Mouse (Mus musculus) liver, postnatal 0 days (tissue): ENCODE results near the gene Hamp. TPM values are rescaled to one million over a fixed set of nuclear protein-coding genes. Genes with fewer than 3 reads are reported as not detected.
A peak's percentile ranks its signal among the peaks of the same experiment; 100 is the strongest.

ENCODE experiments used
- ATAC-seq: fragments of 200-750 bp; cut with Nextera tagmentation; 2 replicates; pipeline ENCODE4 v1.8.0; 2017; ENCODE audit warnings: mild to moderate bottlenecking, moderate library complexity
- DNase-seq: peaks from one replicate; pipeline ENCODE4 v3.0.0-alpha.2; 2016
- H3K27ac ChIP-seq: fragments of 300-500 bp; sonication (generic); 2 replicates; pipeline ENCODE4 v1.5.1; 2014; ENCODE audit warnings: antibody characterized with exemption, moderate library complexity, mild to moderate bottlenecking, low read depth
- H3K27me3 ChIP-seq: fragments of 300-500 bp; sonication (generic); 2 replicates; pipeline ENCODE4 v1.6.1; 2014; ENCODE audit warnings: low read length, control low read depth, mixed read lengths; ENCODE audit not compliant: insufficient read depth
- H3K36me3 ChIP-seq: fragments of 300-500 bp; sonication (generic); replicated peaks from 2 replicates; pipeline ENCODE4 v1.6.1; 2014; ENCODE audit warnings: mild to moderate bottlenecking, control low read depth, low read length, moderate library complexity, mixed read lengths; ENCODE audit not compliant: insufficient read depth
- H3K4me1 ChIP-seq: fragments of 300-500 bp; sonication (generic); 2 replicates; pipeline ENCODE4 v1.6.1; 2014; ENCODE audit warnings: antibody characterized with exemption, mild to moderate bottlenecking, control low read depth; ENCODE audit not compliant: insufficient read depth
- H3K4me2 ChIP-seq: fragments of 300-500 bp; sonication (generic); 2 replicates; pipeline ENCODE4 v1.6.1; 2014; ENCODE audit warnings: low read depth, mild to moderate bottlenecking, low read length, moderate library complexity, mixed read lengths
- H3K4me3 ChIP-seq: fragments of 300-500 bp; sonication (generic); 2 replicates; pipeline ENCODE4 v1.5.1; 2014; ENCODE audit warnings: low read depth, low read length
- H3K9ac ChIP-seq: fragments of 300-500 bp; sonication (generic); replicated peaks from 2 replicates; pipeline ENCODE4 v1.6.1; 2014; ENCODE audit warnings: mild to moderate bottlenecking, moderate library complexity
- H3K9me3 ChIP-seq: fragments of 300-500 bp; sonication (generic); 2 replicates; pipeline ENCODE4 v1.6.1; 2016; ENCODE audit warnings: mild to moderate bottlenecking, control low read depth, low read length, mixed read lengths
- CTCF ChIP-seq: sonication (generic); IDR thresholded peaks from 2 replicates; pipeline ENCODE4 v1.5.1; 2016; ENCODE audit warnings: antibody characterized with exemption, low read depth
- EP300 ChIP-seq: IDR thresholded peaks from 2 replicates; pipeline ENCODE4 v1.6.1; 2016; ENCODE audit warnings: antibody characterized with exemption, low read depth, mild to moderate bottlenecking
- WGBS: fragments of 180-500 bp; shearing (Covaris S2); extraction: QIAGEN DNeasy Blood & Tissue Kit; methylation state at CpG from one replicate; pipeline ENCODE4 v1.1.7; 2014; ENCODE audit not compliant: insufficient replicate concordance; 5-methylcytosine and 5-hydroxymethylcytosine counted together
- polyA plus RNA-seq: library from polyadenylated mRNA; unstranded; fragments of >200 nt; fragmentation: Nextera tagmentation; extraction: Ambion mirVana; gene quantifications from 2 replicates; pipeline ENCODE4 v1.2.1, GENCODE M21; 2015

Hamp gene
- polyA plus RNA-seq, 1 experiment from 2014 or later: 248 TPM

DNA sequence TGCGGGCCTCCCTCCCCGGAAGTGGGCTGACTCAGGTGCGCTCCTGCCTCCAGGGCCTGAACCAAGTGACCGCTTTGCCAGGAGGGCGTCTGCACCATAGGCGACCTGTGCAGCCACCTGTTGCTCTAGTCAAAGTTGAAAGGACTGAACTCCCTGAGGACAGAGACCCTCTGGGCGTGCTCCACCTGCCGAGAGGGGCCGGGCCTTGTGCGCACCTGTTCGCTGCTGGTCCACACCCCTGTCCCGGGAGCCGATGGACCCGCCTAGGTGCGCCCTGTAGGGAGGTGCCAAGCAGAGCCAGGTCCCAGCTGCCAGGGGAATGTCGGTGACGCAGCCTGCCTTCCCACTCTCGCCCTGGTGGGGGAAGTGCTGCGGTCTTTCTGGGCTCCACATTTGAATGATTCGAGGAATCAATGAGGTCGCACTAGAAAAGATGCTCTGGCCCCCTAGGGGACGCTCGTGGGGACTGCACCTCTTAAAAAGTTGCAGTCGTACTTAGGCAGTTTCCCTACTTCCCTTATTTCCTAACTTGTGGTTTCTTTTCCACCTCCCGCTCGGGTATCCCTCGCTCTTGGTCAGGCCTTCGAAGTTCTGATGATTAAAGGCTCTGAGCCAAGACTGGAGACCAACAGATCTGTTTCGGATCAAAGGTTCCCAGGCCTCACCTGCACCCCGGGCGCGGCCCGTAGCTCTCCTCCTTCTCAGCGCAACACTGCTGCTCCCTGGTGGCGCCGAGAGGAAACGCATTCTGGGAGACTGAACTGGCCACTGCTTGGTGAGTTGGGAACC is 29.9 kb upstream of the Hamp start, which contains the start of gene Fam187b:
TSS of gene Fam187b (plus strand) at position 290 of the 789 bp plus-strand sequence.
- peak within 1 kb of the TSS; percentile 92 for H3K27ac ChIP-seq

DNA sequence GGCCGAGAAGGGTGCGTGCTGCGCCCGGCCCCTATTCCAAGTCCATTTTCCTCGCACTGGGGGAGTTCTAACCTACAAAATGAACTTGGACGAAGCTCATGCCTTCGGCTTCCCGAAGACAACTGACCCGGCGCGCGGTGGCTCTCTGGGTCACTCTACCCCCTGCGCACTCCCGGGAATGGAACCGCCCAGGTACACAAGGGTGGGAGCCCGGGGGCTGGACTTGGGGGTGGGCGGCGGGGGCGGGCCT is 29.3 kb upstream of the Hamp start, which contains the start of gene Lsr:
TSS of gene Lsr (minus strand) at position 214 of the 250 bp plus-strand sequence.
- 4% methylated on average over 19 of the region's 19 CpGs for WGBS
- no peak for TF ChIP-seq CTCF
- TF ChIP-seq EP300: no peak
- ATAC-seq: no peak
- H3K27me3 ChIP-seq: peaks cover 13% of the 10 kb centered on the region
- H3K9ac ChIP-seq: peak within 1 kb of the TSS; percentile 70
- no peak for DNase-seq
- no peaks in the 10 kb centered on the region for H3K9me3 ChIP-seq
- H3K4me3 ChIP-seq: peak within 1 kb of the TSS; percentile 57
- H3K36me3 ChIP-seq: peaks cover 3% of the 10 kb centered on the region
- H3K27ac ChIP-seq: peak within 1 kb of the TSS; percentile 92
- peaks cover 7% of the 10 kb centered on the region for H3K4me1 ChIP-seq
- peak within 1 kb of the TSS; percentile 60 for H3K4me2 ChIP-seq

More for the DNA sequence above, 29.9 kb upstream of the Hamp start, which contains the start of gene Fam187b:
- WGBS: under 1% methylated on average over 37 of the region's 37 CpGs
- H3K4me2 ChIP-seq: peak within 1 kb of the TSS; percentile 60
- no peaks in the 10 kb centered on the region for H3K9me3 ChIP-seq
- DNase-seq (peak; percentile 90), ATAC-seq (peak; percentile 94)
- peaks cover 13% of the 10 kb centered on the region for H3K27me3 ChIP-seq
- peak within 1 kb of the TSS; percentile 70 for H3K9ac ChIP-seq
- TF ChIP-seq CTCF: peak; percentile 90
- TF ChIP-seq EP300: no peak; the same call in 1 of the 2 replicates
- H3K4me1 ChIP-seq: peaks cover 7% of the 10 kb centered on the region
- H3K4me3 ChIP-seq: peak within 1 kb of the TSS; percentile 57
- peaks cover 3% of the 10 kb centered on the region for H3K36me3 ChIP-seq

DNA sequence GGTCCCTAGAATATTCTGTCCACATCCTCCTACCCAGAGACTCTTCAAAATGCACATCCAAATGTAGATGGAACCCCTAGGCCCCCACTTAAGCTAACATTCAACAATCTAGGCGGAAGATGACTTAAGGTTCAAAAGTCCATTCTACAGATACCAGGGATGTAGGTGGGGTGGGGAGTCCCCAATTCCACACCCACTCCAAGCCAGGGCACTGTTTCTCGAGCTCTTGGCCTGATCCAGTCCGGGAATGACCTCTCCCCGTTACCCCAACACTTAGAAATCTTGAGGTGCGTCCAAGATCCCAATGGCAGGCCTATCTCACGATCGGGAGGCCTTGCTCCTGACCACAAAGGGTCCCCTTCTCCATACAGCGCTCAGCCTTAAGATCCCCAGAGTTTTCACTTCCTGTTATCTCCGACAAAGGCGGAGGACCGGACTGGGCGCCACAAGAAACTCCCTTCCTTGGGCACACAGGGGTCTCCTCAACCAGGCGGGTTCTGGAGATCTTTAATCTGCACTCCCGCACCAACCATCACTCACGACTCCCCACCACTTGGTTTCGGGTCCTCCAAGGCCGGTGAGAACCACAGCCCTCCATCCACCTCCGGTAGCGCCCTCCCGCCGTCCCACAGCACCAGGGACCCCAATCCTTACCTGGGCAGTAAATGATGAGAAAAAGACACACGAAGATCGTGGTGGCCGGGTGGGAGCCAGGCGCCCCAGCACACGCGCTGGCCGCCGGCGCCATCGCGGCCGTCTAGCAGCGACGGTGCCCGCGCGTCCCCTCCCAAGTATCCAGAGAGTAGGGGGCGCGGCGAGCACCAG is 28.8 kb upstream of the Hamp start:
- H3K4me1 ChIP-seq: peaks cover 7% of the 10 kb centered on the region
- H3K27ac ChIP-seq: peak overlapping the region; percentile 92
- DNase-seq: peak; percentile 33
- ATAC-seq: peak; percentile 35
- H3K9ac ChIP-seq: peak overlapping the region; percentile 70
- peak overlapping the region; percentile 60 for H3K4me2 ChIP-seq
- H3K27me3 ChIP-seq: peaks cover 13% of the 10 kb centered on the region
- no peak for TF ChIP-seq EP300
- peak overlapping the region; percentile 57 for H3K4me3 ChIP-seq
- H3K36me3 ChIP-seq: peaks cover 2% of the 10 kb centered on the region
- WGBS: 8% methylated on average over 41 of the region's 41 CpGs
- H3K9me3 ChIP-seq: no peaks in the 10 kb centered on the region

DNA sequence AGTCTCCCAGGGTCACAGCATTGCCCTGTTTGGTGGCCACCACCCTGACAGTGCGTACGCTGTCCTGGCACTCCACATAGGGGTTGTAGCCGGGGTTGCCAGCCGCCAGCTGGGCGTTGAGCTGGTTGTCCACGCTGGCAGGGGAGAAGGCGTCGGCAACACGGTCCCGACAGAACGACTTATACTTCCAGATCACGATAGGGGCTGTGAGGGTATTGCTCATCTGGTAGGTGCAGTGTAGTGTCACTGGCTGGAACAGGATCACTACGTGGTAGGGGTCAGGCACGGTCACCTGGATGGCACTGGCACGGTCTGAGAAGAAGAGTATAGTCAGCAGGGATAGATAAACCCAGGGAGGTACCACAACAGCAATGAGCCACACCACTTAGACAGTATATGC is 28.1 kb upstream of the Hamp start:
- H3K4me2 ChIP-seq: peak overlapping the region; percentile 60
- H3K27ac ChIP-seq: no peak overlapping the region
- H3K9me3 ChIP-seq: no peaks in the 10 kb centered on the region
- peaks cover 13% of the 10 kb centered on the region for H3K27me3 ChIP-seq
- peak overlapping the region; percentile 57; the same call in 1 of the 2 replicates for H3K4me3 ChIP-seq
- H3K36me3 ChIP-seq: no peaks in the 10 kb centered on the region; the same call in 1 of the 2 replicates
- no peak for ATAC-seq
- peaks cover 7% of the 10 kb centered on the region for H3K4me1 ChIP-seq
- H3K9ac ChIP-seq: no peak overlapping the region
- WGBS: 83% methylated on average over 15 of the region's 15 CpGs
- no peak for DNase-seq
- TF ChIP-seq CTCF (no peak), EP300 (no peak)

DNA sequence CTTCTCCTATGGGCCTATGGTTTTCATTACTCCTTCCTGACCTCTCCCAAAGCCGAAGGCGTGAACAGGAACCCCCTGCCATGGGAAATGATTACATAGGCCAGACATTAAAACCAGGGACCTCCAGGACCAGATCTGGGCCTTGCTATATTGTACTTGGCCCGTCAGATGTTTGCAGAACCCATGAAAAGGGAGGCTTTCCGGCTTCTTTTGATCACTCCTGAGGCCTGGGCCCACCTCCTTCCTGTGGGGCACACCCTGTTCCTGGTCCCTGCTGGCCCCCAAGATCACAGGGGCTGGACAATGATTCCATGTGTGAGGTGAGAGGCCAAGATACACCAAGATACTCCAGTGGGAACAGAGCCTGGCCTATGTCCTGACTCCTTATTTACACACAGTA is 25.3 kb upstream of the Hamp start:
- H3K27ac ChIP-seq: no peak overlapping the region
- no peak overlapping the region for H3K9ac ChIP-seq
- H3K9me3 ChIP-seq: no peaks in the 10 kb centered on the region
- H3K4me2 ChIP-seq: no peak overlapping the region
- ATAC-seq (no peak), DNase-seq (no peak)
- peaks cover 13% of the 10 kb centered on the region for H3K27me3 ChIP-seq
- WGBS: 67% methylated on average over 4 of the region's 4 CpGs
- H3K4me1 ChIP-seq: peaks cover 7% of the 10 kb centered on the region
- no peaks in the 10 kb centered on the region; the same call in 1 of the 2 replicates for H3K36me3 ChIP-seq
- H3K4me3 ChIP-seq: no peak overlapping the region
- TF ChIP-seq CTCF (no peak), EP300 (no peak)

DNA sequence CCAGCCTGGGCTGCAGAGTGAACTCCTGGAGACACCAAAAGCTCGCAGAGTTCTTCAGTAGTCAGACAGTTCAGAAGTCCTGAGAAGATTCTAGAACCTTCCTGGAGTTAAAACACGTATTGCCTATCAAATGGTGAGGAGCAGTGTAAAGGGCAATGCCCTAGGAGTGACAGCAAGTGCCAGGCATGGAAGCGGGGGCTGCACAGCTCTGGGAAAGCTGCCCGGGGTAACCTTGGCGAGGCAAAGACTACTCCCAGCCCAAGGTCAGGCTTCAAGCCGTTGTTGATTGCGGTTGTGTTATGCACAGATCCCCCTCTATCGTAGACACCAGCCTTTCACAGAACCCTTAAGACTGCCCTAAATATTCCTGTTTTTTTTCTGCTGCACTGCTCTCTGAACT is 24.8 kb upstream of the Hamp start:
- Histone ChIP-seq H3K36me3 (no peaks in the 10 kb centered on the region; the same call in 1 of the 2 replicates), H3K4me3 (no peak overlapping the region), H3K9me3 (no peaks in the 10 kb centered on the region), H3K27me3 (peaks cover 12% of the 10 kb centered on the region), H3K4me2 (no peak overlapping the region), H3K27ac (no peak overlapping the region), H3K4me1 (peaks cover 4% of the 10 kb centered on the region), H3K9ac (no peak overlapping the region)
- 84% methylated on average over 8 of the region's 8 CpGs for WGBS
- DNase-seq (no peak), ATAC-seq (no peak)
- TF ChIP-seq CTCF (no peak), EP300 (no peak)
